Mouse (Mus musculus) neutrophil, adult 5-6 weeks (primary cell): Measurements from ENCODE around the gene Eci1. TPM values are rescaled to one million over a fixed set of nuclear protein-coding genes. Genes with fewer than 3 reads are reported as not detected.
"Not testable (repeated sequence)": the region's sequence is repeated elsewhere in the genome, so short reads cannot be mapped to it uniquely, and the experiment has no call there.

Source experiments
- ATAC-seq: fragments of 151-379, 151-347 bp; 2 replicates; pipeline ENCODE4 v1.8.0; 2017; ENCODE audit warnings: mild to moderate bottlenecking, moderate TSS enrichment; ENCODE audit not compliant: insufficient number of reproducible peaks, poor library complexity, low FRiP score, severe bottlenecking; ENCODE audit errors: extremely low read depth
- total RNA-seq: library from RNA; stranded (forward); fragments of 200-1000 nt; gene quantifications from 2 replicates; pipeline ENCODE4 v1.2.3, GENCODE M21; 2017

Gene Eci1
- total RNA-seq, 1 experiment from 2014 or later, result 17.2 TPM

GRCm38 (mm10) chr17:24429201-24429983 is 3.0 kb downstream of the Eci1 start:
- no peak for ATAC-seq

DNA sequence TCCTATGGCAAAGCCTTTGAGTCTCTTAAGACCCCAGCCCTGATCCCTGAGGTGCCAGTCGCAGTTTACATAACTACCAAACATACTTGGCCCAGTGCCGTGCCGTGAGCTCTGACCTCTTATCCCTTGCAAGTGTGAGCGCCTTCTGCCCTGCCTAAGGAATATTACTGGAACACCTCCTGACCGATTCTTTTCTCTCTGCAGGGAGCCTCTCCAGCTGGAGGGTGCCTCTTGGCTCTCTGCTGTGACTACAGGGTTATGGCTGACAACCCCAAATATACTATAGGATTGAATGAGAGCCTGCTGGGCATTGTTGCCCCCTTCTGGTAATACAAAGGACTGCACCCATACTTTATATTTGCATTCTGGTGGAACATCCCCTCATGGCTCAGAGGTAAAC is 10.6 kb downstream of the Eci1 start:
- ATAC-seq, result peak; percentile 79

- ATAC-seq, result no peak
Measured at GRCm38 (mm10) chr17:24440377-24440776, 13.9 kb downstream of the Eci1 start.

DNA sequence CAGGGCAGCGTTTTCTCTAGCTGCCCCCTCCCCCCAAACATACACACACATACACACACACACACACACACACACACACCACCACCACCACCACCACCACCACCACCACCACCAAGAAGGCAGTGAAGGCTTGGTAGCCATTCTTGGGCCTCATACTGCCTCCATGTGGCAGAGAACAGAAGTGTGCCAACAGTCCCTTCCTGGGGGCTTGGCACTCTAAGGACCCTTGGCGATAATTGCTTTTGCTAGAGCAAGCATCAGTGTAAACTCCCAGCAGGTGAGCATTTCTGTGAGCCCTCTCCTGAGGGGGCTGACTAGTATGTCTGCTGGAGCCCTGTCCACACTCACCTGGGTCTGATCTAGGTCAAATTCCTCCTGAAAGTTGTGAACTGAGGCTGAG is 14.7 kb downstream of the Eci1 start:
- no peak for ATAC-seq

DNA sequence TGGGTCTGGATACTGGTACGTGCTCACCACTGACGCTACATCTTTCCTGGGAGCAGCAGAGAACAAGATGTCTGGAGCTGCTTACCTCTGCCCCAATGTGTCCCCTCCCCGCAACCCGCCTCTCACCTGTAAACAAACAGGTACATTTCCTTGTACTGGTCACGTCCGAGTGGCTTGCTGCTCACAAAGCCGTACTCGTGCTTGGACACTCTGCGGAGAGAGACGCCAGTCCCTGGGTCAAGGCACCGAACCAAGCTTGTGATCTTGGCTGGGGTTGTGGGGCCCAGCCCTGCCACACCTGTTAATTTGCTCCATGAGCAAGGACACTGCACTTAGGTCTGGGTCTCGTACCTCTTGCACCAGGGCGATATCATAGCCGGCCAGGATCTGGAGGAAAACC is 15.7 kb downstream of the Eci1 start:
- ATAC-seq, result no peak

GRCm38 (mm10) chr17:24442632-24443155 is 16.3 kb downstream of the Eci1 start, which contains the start of gene Dnase1l2:
Gene Dnase1l2, minus strand, starts transcription at chr17:24443105.
- ATAC-seq, result no peak

DNA sequence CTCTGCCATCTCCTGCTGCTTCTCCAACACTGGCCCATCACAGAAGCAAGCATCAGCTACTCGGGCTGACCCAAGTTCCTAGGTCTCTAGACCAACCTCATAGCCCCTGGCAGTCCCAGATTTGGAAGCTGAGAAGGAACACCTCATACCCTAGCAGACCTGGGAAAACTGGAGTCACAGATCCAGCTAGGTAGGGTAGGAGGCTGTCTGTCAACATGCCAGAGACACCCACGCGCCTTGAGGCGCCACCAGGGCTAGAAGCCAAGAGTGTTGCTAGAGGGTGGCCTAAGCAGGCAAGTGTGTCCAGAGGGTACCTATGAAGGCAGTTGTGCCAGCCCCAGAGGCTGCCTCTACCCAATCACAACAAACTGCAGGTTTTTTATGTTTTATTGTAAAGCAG is 17.0 kb downstream of the Eci1 start:
- ATAC-seq, result no peak

- no peak for ATAC-seq
Measured at GRCm38 (mm10) chr17:24446590-24446989, 20.1 kb downstream of the Eci1 start.

DNA sequence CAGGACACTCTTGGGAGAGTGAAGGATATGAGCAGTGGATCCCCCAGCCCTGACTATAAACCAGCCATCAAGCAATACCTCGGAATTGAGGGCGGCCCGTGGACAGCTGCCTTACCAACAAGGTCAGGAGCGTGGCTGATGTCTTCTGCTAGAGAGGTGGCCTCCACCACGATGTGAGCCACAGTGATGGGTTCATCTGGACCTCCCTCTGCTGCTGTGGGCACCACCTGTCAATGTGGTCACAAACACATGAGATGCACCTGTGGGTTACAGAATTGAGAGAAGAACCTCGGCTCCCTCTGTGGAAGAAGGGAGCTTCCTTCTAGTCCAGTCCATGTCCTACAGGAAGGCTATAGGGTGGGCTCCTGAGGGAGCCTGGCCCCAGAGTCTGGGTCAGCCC is 23.1 kb downstream of the Eci1 start:
- no peak for ATAC-seq

GRCm38 (mm10) chr17:24451220-24451619 is 24.8 kb downstream of the Eci1 start:
- ATAC-seq, result no peak

- no peak for ATAC-seq
Measured at GRCm38 (mm10) chr17:24453372-24453771, 26.9 kb downstream of the Eci1 start.

DNA sequence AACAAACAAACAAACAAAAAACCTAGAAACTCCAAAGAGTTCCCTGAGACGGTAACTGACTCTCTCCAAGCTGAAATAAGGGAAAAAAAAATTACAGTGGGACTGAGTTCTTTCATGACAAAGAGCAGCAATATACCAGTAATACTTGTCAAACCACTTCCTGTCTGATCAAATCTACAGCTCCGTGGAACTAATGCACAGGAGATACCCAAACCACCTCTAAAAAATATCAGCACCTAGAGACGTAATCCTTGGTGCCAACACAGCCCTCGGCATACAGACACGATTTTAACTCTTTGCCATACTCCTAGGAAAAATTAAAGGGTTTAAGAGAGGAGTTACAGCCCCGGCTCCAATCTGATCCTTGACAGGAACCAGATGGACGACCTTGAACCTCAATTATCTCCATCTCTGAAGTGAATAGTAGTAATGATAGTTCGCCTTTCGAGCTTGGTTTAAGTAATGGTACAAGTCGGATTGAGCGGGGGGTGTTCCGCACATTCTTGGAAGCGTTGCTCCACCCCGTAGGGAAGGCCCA is 27.8 kb downstream of the Eci1 start:
- no peak for ATAC-seq

DNA sequence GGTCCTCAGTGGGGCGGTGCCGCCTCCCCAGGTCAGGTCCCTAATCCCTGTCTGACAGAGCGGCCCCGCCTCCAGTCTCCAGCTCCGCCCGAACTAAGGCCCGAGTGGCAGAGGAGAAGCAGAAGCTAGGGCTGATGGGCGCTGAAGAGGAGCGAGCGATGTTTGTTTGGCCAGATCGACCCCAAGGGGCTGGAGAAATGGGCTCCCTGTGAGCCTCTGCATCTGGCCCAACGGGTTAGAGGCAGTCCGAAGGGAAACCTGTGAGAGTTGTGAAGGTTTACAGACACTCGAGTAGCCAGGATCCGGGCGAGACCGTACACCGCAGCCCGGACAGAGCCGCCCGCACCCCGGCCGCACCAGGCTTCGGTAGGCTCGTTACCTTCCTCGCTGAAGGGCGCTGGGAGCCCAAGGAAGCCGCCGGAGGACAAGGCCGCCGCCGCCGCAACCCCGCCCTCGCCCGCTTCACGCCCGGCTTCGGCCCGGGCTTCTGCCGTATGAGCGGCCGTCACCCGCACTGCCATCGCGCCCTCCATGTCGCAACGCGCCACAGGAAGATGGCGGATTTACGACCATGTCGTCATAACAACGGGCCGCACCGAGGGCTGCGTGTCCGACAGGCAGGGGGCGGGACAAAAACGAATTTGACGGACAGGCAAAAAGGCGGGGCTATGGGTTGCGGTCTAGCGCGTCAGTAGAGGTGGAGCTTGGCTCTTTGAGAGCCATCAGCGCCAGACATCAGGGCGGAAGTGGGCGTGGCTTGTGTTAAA is 28.5 kb downstream of the Eci1 start:
- peak; percentile 97 for ATAC-seq

DNA sequence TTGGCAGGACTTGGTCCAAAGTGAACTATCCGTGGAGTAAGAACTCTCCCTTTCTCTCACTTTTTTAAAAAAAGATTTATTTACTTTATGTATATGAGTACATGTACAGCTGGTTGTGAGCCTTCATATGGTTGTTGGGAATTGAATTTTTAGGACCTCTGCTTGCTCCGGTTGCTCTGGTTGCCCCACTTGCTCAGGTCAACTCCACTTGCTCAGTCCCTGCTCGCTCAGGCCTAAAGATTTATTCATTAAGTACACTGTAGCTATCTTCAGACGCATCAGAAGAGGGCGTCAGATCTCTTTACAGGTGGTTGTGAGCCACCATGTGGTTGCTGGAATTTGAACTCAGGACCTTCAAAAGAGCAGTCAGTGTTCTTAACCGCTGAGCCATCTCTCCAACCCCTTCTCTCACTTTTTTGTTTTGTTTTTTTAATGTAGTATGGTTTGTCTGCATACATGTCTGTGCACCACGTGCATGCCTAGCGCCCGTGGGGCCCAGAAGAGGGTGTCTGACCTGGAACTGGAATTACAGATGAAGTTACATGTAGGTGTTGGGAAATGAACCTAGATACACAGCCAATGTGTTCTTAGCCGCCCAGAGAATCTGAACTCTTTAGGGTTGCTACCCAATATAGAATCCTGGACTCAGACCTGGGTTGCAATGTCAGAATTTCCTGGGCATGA is 29.2 kb downstream of the Eci1 start:
- ATAC-seq, result not testable (repeated sequence)

DNA sequence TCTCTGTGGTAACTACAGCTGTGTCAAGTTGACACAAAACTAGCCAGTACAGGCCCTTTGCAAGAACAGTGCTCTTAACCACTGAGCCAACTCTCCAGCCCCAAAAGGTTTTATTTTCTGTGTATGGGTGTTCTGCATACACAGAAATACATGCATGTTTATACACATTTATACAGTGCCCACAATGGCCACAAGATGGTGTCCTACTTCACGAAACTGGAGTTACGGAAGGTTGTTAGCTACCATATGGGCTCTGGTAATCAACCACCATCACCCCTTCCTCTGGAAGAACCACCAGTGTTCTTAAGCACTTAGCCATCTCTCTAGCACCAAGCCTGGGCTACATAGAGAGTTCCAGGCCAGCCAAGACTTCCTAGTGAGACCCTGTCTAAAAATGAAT is 35.1 kb downstream of the Eci1 start:
- ATAC-seq, result peak; percentile 70

GRCm38 (mm10) chr17:24462932-24463331 is 36.5 kb downstream of the Eci1 start:
- ATAC-seq, result no peak

DNA sequence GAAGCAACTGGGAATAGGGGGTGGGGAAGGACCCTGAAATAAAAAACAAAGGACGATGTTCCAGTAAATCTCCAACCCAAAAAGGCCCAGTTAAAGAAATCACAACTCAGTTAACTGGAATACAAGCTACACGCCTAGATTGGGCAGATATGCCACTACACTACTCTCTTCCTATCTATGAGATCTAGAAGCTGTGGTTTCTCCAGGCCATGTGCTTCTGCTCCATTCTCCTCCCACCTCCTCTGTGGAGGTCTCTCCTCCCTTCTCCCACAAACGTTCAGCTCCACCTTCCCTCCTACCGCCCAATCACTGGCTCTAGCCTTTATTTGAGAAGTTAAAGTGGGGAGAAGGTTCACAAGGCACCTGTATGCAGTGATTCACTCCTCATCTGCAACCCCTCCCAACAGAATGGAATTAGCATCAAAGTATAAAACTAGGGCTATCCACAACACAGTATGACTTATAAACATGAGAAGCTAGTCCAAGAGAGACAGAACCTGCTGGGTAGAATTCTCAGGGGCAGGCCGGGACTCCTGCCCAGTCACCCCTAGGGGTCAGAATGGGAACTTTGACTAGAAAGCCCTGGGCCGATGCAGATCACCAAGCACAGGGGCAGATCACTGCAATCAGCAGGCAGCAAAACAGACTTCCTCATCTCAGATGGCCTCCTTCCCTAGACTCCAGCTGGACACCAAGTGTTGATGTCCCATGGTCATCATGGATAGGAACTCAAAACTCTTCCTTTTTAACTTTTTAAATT is 37.1 kb downstream of the Eci1 start:
- 0 out of 2 replicates have a peak, but pooled peaks have one; percentile 33 for ATAC-seq

DNA sequence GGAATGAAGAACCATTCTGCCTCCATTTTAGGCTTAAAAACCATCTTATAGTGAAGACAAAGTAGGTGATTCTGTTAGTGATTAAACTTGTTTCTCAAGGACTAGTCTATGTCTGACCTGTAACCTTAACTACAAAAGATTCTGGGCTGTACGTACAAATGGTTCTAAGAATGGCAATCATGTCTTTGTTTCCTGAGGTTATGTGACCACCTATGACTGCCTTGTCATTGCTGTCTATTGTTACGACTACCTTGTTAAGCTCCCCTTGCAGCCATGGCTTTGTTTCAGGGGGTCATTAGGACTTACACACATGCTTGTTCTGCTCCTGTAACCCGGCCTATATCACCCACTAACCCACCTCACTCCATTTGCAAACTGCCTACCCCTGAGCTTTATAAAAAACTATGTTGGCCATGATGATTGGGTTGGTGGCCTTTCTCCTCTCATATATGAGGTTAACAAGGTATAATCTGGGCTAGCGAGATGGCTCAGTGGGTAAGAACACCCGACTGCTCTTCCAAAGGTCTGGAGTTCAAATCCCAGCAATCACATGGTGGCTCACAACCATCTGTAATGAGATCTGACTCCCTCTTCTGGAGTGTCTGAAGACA is 42.3 kb downstream of the Eci1 start:
- no peak for ATAC-seq
